Mouse (Mus musculus) inflammation-experienced regulatory T-cells, adult 16 weeks (primary cell): ENCODE measurements around the gene Eif4enif1. TPM values are rescaled to one million over a fixed set of nuclear protein-coding genes. Genes with fewer than 3 reads are reported as not detected.

Source experiments
- polyA plus RNA-seq: library from polyadenylated mRNA; unstranded; fragments of 100-300 nt; shearing (Covaris generic); gene quantifications from one replicate; pipeline ENCODE4 v1.2.1, GENCODE M21; 2017

Gene Eif4enif1
- 43.8 TPM for polyA plus RNA-seq

DNA sequence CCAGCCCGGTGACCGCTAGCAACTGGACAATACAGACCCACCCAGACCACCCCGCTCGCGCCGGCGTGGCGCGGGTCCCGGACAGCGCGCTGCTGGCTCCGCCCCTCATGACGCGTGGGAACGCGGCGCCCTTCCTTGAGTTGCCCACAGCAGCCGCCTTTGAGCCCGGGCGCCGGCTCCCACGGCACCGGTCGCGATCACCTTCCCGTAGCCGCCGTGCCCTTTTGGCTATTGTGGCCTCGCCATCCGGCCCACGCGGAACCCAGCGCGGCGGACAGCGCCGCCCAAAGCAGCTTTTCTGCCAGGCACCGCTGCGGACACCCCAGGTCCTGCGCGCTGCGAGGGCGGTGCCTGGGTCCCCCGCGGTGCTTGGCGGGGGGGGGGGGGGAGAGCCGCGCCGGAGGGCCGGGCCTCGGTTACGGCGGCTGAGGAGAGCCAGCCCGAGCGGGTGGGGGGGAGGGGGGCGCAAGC lies at the start of gene Eif4enif1:
Gene Eif4enif1 (plus strand): TSS at position 162 of the 471 bp plus-strand sequence.

DNA sequence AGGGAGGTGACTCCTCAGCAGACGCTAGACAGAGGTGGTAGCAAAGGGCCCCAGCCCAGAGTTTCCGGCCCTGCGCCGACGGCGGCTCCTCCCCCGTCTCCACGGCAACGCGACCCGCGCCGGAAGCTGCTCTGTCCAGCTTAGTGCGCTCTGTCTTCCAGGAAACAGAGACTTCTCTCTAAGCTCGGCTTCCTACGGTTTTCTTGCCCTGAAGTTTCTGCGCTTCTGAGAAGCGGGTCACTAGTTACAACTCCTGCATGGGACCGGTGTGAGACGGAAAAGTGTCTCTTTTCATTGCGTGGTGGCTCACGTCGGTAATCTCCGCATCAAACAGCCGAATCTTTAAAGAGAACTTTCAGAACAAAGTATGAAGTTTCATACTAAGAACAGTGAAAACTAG lies 8.8 kb upstream of the Eif4enif1 start, which contains the start of gene Sfi1:
Gene Sfi1 (minus strand): TSS at position 101 of the 400 bp plus-strand sequence.

DNA sequence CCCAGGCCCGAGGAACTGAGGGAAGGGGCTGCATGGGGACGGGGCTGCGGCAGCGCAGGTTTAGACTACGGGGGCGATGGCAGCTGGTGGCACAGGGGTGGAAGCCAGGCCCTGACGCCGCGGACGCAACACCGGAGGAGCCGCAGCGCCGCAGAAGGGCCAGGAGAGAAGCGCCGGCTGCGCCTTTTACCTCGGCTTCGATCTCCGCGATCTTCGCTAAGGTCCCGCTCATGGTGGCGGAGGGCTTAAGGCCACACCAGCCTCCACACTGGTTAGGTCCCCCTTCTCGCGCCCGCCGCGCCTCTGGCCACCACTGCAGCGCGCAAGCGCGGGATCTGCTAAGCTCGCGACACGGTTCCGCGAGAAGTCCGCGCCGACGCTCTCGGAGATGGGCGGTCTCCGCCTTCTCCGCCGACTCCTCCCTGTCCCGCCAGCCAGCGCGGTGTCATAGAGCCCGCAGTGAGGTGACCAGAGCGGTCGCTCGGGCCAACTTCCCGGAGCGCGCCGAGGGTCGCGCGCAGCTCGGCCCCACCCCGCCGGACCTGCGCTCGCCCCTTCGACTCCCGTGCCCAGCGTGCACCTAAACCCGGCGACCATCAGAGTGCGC lies 64.0 kb downstream of the Eif4enif1 start, which contains the start of gene Drg1:
Gene Drg1 (minus strand): TSS at position 337 of the 607 bp plus-strand sequence.

DNA sequence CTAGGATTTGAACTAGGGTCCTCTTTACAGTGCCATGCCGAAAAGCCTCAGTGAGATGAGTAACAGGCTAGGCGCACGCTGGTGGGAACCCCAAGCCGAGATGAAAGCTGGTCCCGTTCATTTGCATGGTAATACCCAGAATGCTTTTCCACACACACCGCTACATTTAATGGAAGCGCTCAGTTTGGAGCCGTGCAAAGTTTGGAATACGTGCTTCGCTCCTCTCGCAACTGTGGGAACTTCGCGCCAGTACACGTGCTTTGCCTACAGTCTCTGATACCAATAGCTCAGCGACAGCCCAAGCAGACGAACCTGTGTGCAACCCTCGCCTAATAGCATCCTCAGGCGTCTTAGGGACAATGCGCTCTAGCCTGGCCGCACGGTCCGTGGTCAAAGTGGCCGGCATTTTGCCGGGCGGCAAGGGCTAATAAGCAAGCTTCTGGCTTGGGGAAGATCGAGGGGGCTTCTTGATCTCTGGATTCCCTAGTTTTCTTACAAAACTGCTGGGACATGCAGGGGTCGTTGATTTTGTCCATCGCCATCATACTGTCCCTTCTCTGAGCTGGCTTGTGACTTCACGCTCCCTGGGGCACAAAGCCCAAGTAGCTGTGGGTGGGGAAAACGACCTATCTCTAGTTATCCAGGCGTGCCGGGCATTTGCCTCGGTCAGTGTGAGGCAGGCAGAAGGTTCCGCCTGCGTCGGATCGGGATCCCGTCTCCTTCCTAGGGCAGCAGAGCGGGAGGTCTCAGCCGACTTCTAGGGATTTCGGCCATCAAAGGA lies 86.5 kb downstream of the Eif4enif1 start, which contains the start of gene Patz1:
Gene Patz1 (plus strand): TSS at position 354 of the 781 bp plus-strand sequence.

Other genes starting within 250 kb of the Eif4enif1 start
- 64.9 TPM for gene Sfi1, start 8.9 kb upstream of the Eif4enif1 start, polyA plus RNA-seq
- gene Drg1, start 64.0 kb downstream of the Eif4enif1 start, polyA plus RNA-seq, result 194 TPM
- 18.0 TPM for gene Patz1, start 86.5 kb downstream of the Eif4enif1 start, polyA plus RNA-seq
- 121 TPM for gene Pik3ip1, start 128.0 kb downstream of the Eif4enif1 start, polyA plus RNA-seq
- gene Limk2, start 206.8 kb downstream of the Eif4enif1 start, polyA plus RNA-seq, result 116 TPM
- 34.0 TPM for gene Rnf185, start 250.0 kb downstream of the Eif4enif1 start, polyA plus RNA-seq